Mouse (Mus musculus) midbrain, embryonic 15.5 days (tissue): ENCODE results near the gene Stard9. TPM values are rescaled to one million over a fixed set of nuclear protein-coding genes. Genes with fewer than 3 reads are reported as not detected.

Experiments used
- ATAC-seq: fragments of 200-750 bp; cut with Nextera tagmentation; replicated peaks from 2 replicates; pipeline ENCODE4 v1.8.0; 2017; ENCODE audit warnings: moderate TSS enrichment
- H3K27ac ChIP-seq: fragments of 300-500 bp; sonication (generic); 2 replicates; pipeline ENCODE4 v1.5.1; 2015; ENCODE audit warnings: mild to moderate bottlenecking, inconsistent platforms
- H3K27me3 ChIP-seq: fragments of 300-500 bp; sonication (generic); replicated peaks from 2 replicates; pipeline ENCODE4 v1.6.1; 2015; ENCODE audit warnings: inconsistent platforms
- H3K36me3 ChIP-seq: fragments of 300-500 bp; sonication (generic); replicated peaks from 2 replicates; pipeline ENCODE4 v1.6.1; 2015; ENCODE audit warnings: inconsistent platforms
- H3K4me1 ChIP-seq: fragments of 300-500 bp; sonication (generic); 2 replicates; pipeline ENCODE4 v1.6.1; 2015; ENCODE audit warnings: inconsistent platforms
- H3K4me2 ChIP-seq: fragments of 300-500 bp; sonication (generic); 2 replicates; pipeline ENCODE4 v1.6.1; 2015; ENCODE audit warnings: inconsistent platforms, mild to moderate bottlenecking, moderate library complexity
- H3K4me3 ChIP-seq: fragments of 300-500 bp; sonication (generic); 2 replicates; pipeline ENCODE4 v1.5.1; 2015; ENCODE audit warnings: mild to moderate bottlenecking, inconsistent platforms
- H3K9ac ChIP-seq: fragments of 300-500 bp; sonication (generic); 2 replicates; pipeline ENCODE4 v1.6.1; 2015; ENCODE audit warnings: mild to moderate bottlenecking, inconsistent platforms
- H3K9me3 ChIP-seq: fragments of 300-500 bp; sonication (generic); 2 replicates; pipeline ENCODE4 v1.6.1; 2016; ENCODE audit warnings: inconsistent platforms
- WGBS: fragments of 180-500 bp; shearing (Covaris S2); methylation state at CpG from one replicate; pipeline ENCODE4 v1.1.7; 2015; ENCODE audit warnings: mixed read lengths; 5-methylcytosine and 5-hydroxymethylcytosine counted together
- polyA plus RNA-seq: library from polyadenylated mRNA; unstranded; fragments of >200 nt; fragmentation: Nextera tagmentation; extraction: Ambion mirVana; gene quantifications from 2 replicates; pipeline ENCODE4 v1.2.1, GENCODE M21; 2015

The Stard9 gene
- 4.1 and 5.1 TPM in 2 replicates for polyA plus RNA-seq

DNA sequence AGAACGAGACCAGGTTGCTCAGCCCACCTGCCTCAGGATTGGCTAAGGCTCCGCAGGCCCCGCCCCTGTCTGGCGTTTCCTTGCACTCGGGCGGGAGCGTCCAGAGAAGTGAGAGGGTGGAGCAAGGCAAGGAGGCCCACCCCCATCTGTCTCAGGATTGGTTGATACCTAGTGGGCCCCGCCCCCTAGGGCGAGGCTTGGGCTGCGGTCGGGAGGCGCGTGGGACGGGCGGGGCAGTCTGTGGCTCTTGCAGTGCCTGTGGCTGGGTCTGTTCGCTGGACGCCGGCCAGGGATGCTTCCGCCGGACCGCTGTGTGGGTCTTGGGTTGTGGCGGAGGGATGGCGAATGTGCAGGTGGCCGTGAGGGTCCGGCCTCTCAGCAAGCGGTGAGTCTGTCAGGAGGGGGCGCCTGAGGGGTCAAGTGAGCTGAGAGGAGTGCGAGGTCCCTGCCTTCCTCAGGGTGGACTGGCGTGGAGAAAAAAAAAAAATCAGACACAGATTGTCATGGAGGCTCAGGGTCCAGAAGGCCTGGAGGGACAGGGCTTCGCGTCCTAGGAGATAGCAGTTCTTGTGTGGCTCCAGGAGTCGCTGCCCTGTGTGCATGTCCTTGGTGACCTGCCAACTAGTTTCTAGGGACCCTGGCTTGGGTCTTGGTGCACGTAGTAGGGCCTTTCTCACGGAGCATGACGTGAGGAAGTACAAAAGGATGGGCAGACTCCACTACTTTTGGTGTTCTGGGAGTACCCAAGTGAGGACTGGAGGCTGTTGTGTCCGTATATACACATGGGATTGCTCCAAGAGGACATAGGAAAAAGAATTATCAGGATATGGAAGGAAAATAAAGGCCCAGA, at the start of gene Stard9:
Stard9 (plus strand) TSS at position 236 of the 850 bp plus-strand sequence.
- 2% methylated on average over 33 of the region's 36 CpGs for WGBS
- peak; percentile 100 for ATAC-seq
- Histone ChIP-seq H3K27ac (peak within 1 kb of the TSS; percentile 69), H3K27me3 (no peaks in the 10 kb centered on the region), H3K9ac (peak within 1 kb of the TSS; percentile 65), H3K4me3 (peak within 1 kb of the TSS; percentile 80), H3K36me3 (no peaks in the 10 kb centered on the region), H3K4me2 (peak within 1 kb of the TSS; percentile 80), H3K9me3 (no peaks in the 10 kb centered on the region), H3K4me1 (peaks cover 11% of the 10 kb centered on the region)

DNA sequence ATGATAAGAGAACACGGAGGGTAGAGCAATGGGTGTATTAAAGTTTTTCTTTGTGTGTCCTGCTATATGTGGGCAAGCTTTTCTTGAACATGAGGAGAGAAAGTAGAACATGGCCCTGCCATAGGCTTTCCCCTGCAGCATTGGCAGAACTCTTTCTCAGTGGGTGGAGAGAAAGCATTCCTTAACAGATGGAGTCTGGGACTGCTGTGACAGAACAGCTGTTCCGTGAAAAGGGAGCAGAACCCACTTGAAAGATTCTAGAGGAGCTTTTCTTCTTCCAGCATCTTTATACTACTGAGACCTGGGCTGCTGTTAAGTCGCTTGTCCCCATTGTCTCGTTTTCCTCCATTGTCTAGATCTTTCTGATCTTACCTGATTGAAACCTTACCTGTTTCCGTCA, 39.2 kb upstream of the Stard9 start:
- Histone ChIP-seq H3K4me1 (no peaks in the 10 kb centered on the region), H3K9me3 (no peaks in the 10 kb centered on the region), H3K27ac (no peak overlapping the region), H3K27me3 (no peaks in the 10 kb centered on the region), H3K9ac (no peak overlapping the region), H3K36me3 (peaks cover 10% of the 10 kb centered on the region), H3K4me2 (no peak overlapping the region), H3K4me3 (no peak overlapping the region)
- 87% methylated on average over 5 of the region's 5 CpGs for WGBS
- no peak for ATAC-seq

DNA sequence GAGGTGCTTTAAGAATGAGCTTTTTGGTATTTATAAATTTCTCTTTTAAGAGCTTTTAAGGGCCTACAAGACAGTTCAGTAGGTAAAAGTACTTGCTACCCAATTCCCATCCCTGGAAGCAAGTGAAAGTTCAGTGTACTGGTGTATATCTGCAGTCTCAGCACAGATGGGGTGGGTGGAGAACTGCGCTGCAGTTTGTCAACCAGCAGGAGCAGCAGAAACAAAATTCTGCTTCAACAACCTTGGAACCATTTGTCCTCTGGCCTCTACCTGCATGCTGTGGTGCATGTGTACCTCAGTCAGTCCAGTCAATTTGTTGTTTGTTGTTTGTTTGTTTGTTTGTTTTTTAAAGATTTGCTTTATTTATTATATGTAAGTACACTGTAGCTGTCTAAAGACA, 36.7 kb upstream of the Stard9 start:
- 94% methylated on average over 1 of the region's 1 CpGs for WGBS
- ATAC-seq, result no peak
- Histone ChIP-seq H3K27ac (no peak overlapping the region), H3K9ac (no peak overlapping the region), H3K4me2 (no peak overlapping the region), H3K36me3 (peaks cover 25% of the 10 kb centered on the region), H3K4me1 (no peaks in the 10 kb centered on the region), H3K9me3 (no peaks in the 10 kb centered on the region), H3K27me3 (no peaks in the 10 kb centered on the region), H3K4me3 (no peak overlapping the region)

DNA sequence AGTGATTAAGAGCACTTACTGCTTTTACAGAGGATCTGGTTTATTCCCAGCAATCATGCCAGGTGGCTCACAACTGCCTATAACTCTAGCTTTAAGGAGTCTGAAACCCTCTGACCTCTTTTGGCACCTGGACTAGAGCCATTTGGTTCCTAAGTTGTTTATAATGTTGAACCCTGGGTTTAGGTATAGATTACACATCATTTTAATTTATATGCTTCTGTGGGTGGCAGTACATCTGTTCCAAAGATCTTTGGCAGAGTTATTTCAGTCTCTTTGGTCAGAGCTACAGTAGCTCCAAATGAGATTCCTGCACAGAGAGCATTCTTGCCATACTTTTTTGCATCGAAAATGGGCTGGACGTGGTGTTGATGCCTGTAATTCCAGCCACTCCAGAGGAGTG, 31.2 kb upstream of the Stard9 start:
- peaks cover 42% of the 10 kb centered on the region for H3K36me3 ChIP-seq
- 98% methylated on average over 2 of the region's 2 CpGs for WGBS
- ATAC-seq, result no peak

DNA sequence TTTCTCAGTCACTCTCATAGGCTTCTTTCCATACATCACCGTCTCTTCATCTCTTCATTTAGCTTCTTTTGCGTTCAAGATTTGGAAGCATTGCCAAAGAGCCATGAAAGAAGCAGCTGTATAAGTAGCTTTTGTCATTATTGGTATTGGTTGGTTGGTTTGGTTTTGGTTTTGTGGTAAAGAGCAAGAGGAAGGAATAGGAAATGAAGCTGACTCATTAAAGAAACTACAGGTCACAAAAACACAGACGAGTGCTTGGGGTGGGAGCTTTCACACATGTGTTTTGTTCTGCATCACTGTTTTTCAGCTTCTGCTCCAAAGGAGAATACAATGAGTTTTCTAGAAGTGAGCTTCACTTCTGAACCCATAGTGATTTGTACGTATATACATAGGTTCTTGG, 29.4 kb upstream of the Stard9 start:
- peaks cover 40% of the 10 kb centered on the region for H3K36me3 ChIP-seq
- H3K4me1 ChIP-seq, result no peaks in the 10 kb centered on the region
- H3K9ac ChIP-seq, result no peak overlapping the region
- no peak overlapping the region for H3K4me3 ChIP-seq
- ATAC-seq, result no peak
- no peaks in the 10 kb centered on the region for H3K9me3 ChIP-seq
- H3K4me2 ChIP-seq, result no peak overlapping the region
- no peak overlapping the region for H3K27ac ChIP-seq
- H3K27me3 ChIP-seq, result no peaks in the 10 kb centered on the region
- 92% methylated on average over 4 of the region's 4 CpGs for WGBS

More for the DNA sequence above, 31.2 kb upstream of the Stard9 start:
- Histone ChIP-seq H3K27me3 (no peaks in the 10 kb centered on the region), H3K27ac (no peak overlapping the region), H3K9ac (no peak overlapping the region), H3K9me3 (no peaks in the 10 kb centered on the region), H3K4me1 (no peaks in the 10 kb centered on the region), H3K4me3 (no peak overlapping the region), H3K4me2 (no peak overlapping the region)

DNA sequence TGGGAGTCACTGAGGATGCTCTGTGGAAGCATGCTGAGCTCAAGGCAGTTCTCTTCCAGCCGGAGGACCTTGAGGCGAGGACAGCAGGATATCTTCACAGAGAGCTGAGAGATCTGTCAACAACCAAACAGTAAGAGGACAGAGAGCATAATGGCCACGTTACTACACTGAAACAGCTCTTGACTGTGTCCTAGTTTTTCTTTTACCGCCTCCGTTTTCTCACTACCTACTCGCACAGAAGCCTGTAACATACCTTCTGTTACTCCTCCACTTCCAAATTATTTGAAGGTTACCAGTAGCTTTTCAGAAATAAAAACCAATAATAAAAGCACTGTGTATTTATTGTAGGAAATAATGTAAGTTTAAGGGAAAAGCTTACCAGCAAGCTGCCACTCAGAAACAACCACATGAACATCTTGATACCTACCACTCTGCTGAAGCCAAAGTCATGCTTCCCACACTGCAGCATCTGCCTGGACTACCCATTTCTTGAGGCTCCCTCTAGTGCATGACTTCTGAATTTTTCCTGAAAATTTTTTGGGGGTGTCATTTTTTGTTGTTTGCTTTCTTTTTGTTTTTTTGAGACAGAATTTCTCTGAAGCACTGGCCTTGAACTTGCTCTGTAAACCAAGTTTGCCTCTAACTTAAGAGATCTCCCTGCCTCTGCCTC, 22.8 kb upstream of the Stard9 start:
- no peak for ATAC-seq
- WGBS, result 84% methylated on average over 6 of the region's 6 CpGs
- H3K4me1 ChIP-seq, result peaks cover 24% of the 10 kb centered on the region
- H3K36me3 ChIP-seq, result peaks cover 8% of the 10 kb centered on the region; the same call in 1 of the 2 replicates
- no peak overlapping the region for H3K9ac ChIP-seq
- no peaks in the 10 kb centered on the region for H3K27me3 ChIP-seq
- H3K27ac ChIP-seq, result no peak overlapping the region
- no peak overlapping the region for H3K4me3 ChIP-seq
- no peak overlapping the region for H3K4me2 ChIP-seq
- H3K9me3 ChIP-seq, result no peaks in the 10 kb centered on the region

DNA sequence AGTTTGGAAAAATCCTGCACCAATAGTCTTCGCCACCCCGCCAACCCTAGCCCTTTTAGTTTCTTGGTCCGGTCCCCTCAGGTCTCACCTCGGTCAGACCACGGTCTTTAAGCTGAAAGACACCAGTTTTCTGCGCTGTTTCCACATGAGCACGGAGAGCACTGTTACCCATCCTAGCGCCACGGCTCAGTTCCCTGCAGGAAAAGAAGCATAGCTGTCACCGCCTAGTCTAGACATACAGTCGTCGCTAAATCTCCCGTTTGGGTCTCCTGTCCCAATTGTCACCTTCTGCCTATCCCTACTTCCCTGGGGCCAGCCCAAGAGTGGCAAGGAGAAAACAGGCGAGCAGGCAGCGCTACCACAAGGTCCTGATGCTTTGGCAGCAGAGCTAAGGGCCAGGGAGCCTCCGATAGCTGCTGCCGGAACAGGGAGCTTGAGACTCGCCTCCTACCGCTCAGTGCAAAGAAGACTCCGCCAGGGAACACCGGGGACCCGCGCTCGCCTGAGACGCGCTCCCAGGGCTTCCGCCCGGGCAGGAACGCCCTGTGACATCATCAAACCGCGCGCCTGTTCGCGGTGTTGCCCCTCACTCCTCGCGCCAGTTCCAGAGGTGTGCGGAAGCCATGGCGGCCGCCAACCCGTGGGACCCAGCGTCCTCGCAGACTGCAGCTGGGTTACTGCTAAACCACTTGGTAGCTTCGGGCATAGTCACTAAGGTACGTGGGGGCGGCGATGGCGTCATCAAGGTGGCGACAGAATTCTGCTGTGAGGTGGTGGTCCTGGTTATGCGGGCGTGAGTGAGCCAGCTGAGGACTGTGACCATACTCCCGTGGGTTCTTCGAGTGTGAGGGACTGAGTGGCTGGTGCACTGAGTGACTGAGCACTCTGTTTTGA, 19.8 kb upstream of the Stard9 start, which contains the start of the genes Haus2 and Lrrc57:
Haus2 (plus strand) TSS at position 554 of the 894 bp plus-strand sequence.
Lrrc57 (minus strand) TSS at position 691 of the 894 bp plus-strand sequence.
- peak within 1 kb of the TSS; percentile 90 for H3K9ac ChIP-seq
- under 1% methylated on average over 52 of the region's 52 CpGs for WGBS
- peak; percentile 97 for ATAC-seq

DNA sequence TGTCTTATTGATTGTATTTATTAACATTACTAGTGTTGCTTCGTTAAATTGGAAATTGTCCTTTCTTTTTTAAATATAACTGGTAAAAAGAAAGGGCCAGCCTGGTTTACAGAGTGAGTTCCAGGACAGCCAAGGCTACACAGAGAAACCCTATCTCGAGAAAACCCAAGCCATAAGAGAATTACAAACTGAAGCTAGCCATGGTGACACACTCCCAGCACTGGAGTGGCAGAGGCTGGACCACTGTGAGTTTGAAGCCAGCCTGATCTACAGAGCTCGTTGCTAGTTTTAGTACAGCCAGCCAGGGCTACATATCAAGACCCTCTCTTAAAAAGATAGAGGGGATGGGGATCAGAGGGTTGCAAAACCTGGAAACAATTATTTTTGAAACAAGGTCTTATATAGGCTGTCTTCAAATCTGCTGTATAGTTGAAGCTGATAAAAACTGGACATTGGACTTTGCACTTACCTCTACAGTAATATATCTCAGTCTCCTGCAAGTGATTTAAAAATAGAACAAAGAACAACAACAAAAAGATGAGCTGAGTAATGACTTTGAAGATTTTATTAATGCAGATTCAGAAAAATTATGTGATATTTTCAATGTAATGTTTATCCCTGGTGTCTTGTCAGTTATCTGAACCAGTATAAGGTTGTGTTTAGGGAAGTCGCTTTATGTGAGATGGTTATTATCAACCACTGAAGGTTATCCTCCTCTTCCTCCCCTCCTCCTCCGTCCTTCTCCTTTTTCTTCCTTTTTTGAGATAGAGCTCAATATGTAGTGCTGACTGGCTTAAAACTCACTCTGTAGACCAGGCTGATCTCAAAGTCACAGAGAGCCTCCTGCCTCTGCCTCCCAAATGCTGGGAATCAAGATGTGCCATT, 12.4 kb upstream of the Stard9 start:
- Histone ChIP-seq H3K36me3 (peaks cover 17% of the 10 kb centered on the region), H3K9ac (no peak overlapping the region), H3K4me3 (no peak overlapping the region), H3K27me3 (no peaks in the 10 kb centered on the region), H3K4me2 (no peak overlapping the region), H3K27ac (no peak overlapping the region), H3K9me3 (no peaks in the 10 kb centered on the region), H3K4me1 (no peaks in the 10 kb centered on the region)
- no peak for ATAC-seq
- 97% methylated on average over 5 of the region's 5 CpGs for WGBS

More for the DNA sequence above, 19.8 kb upstream of the Stard9 start, which contains the start of the genes Haus2 and Lrrc57:
- H3K27me3 ChIP-seq, result no peaks in the 10 kb centered on the region
- H3K4me1 ChIP-seq, result peaks cover 25% of the 10 kb centered on the region
- H3K27ac ChIP-seq, result peak within 1 kb of the TSS; percentile 89
- no peaks in the 10 kb centered on the region for H3K9me3 ChIP-seq
- H3K36me3 ChIP-seq, result peaks cover 8% of the 10 kb centered on the region; the same call in 1 of the 2 replicates
- peak within 1 kb of the TSS; percentile 75 for H3K4me2 ChIP-seq
- H3K4me3 ChIP-seq, result peak within 1 kb of the TSS; percentile 99

DNA sequence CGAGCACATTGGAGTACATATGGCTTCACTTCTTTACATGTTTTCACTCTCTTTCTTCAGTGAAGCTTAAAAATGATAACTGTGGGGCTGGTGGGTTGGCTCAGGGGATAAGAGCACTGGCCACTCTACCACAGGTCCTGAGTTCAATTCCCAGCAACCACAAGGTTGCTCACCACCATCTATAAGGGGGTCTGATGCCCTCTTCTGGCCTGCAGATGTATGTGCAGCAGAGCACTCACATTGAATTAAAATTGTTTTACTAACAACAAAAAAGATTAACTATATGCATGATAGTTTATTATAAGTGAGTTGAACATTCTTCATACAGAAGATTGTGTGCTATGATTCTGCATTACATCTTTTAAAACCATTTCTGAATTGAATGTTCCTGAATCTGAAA, 9.4 kb upstream of the Stard9 start:
- Histone ChIP-seq H3K36me3 (peaks cover 17% of the 10 kb centered on the region), H3K4me2 (no peak overlapping the region), H3K27ac (no peak overlapping the region), H3K4me3 (no peak overlapping the region), H3K9me3 (no peaks in the 10 kb centered on the region), H3K4me1 (no peaks in the 10 kb centered on the region), H3K27me3 (no peaks in the 10 kb centered on the region), H3K9ac (no peak overlapping the region)
- ATAC-seq, result no peak
- 100% methylated on average over 1 of the region's 1 CpGs for WGBS

DNA sequence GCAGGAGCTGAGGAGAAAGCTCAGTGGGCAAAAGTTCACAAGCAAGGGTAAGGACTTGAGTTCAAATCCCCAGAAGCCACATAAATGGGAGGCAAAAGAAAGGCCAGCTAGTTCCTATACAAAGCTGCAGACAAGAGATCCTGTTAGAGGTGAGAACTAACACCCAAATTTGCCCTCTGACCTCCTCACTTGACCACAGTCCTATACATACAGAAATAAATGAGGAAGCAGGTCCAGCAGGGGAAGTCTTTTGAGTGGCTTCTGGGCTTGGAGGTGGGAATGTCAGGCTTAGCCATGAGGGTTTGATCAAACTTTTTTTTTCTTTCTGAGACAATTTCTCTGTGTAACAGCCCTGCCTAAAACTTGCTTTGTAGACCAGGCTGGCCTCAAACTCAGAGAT, 6.0 kb upstream of the Stard9 start:
- H3K4me3 ChIP-seq, result no peak overlapping the region
- H3K9me3 ChIP-seq, result no peaks in the 10 kb centered on the region
- H3K4me2 ChIP-seq, result no peak overlapping the region
- H3K27ac ChIP-seq, result no peak overlapping the region
- H3K27me3 ChIP-seq, result no peaks in the 10 kb centered on the region
- H3K36me3 ChIP-seq, result peaks cover 13% of the 10 kb centered on the region
- H3K9ac ChIP-seq, result no peak overlapping the region
- ATAC-seq, result no peak
- H3K4me1 ChIP-seq, result no peaks in the 10 kb centered on the region
